Mouse (Mus musculus) heart, postnatal 0 days (tissue): ENCODE data around the gene Mpeg1. TPM values are rescaled to one million over a fixed set of nuclear protein-coding genes. Genes with fewer than 3 reads are reported as not detected.

Experiments
- ATAC-seq: fragments of 200-750 bp; cut with Nextera tagmentation; 2 replicates; pipeline ENCODE4 v1.8.0; 2017; ENCODE audit warnings: low read depth, moderate number of reproducible peaks, moderate library complexity; ENCODE audit not compliant: insufficient read depth
- DNase-seq: peaks from one replicate; pipeline ENCODE4 v3.0.0-alpha.2; 2016; ENCODE audit warnings: low spot score
- H3K27ac ChIP-seq: fragments of 300-500 bp; sonication (generic); 2 replicates; pipeline ENCODE4 v1.5.1; 2014; ENCODE audit warnings: low read depth, mild to moderate bottlenecking
- H3K27me3 ChIP-seq: fragments of 300-500 bp; sonication (generic); 2 replicates; pipeline ENCODE4 v1.6.1; 2014; ENCODE audit warnings: low read length, mixed read lengths; ENCODE audit not compliant: control insufficient read depth, insufficient read depth
- H3K36me3 ChIP-seq: fragments of 300-500 bp; sonication (generic); replicated peaks from 2 replicates; pipeline ENCODE4 v1.6.1; 2014; ENCODE audit warnings: low read length, mixed read lengths; ENCODE audit not compliant: control insufficient read depth, insufficient read depth
- H3K4me1 ChIP-seq: fragments of 300-500 bp; sonication (generic); 2 replicates; pipeline ENCODE4 v1.6.1; 2014; ENCODE audit warnings: antibody characterized with exemption; ENCODE audit not compliant: control insufficient read depth, insufficient read depth
- H3K4me2 ChIP-seq: fragments of 300-500 bp; sonication (generic); 2 replicates; pipeline ENCODE4 v1.6.1; 2014; ENCODE audit warnings: low read depth, mild to moderate bottlenecking, low read length, moderate library complexity
- H3K4me3 ChIP-seq: fragments of 300-500 bp; sonication (generic); 2 replicates; pipeline ENCODE4 v1.5.1; 2014; ENCODE audit warnings: low read depth, low read length
- H3K9ac ChIP-seq: fragments of 300-500 bp; sonication (generic); replicated peaks from 2 replicates; pipeline ENCODE4 v1.6.1; 2014; ENCODE audit warnings: low read depth, low read length, mixed read lengths
- H3K9me3 ChIP-seq: fragments of 300-500 bp; sonication (generic); replicated peaks from 2 replicates; pipeline ENCODE4 v1.6.1; 2016; ENCODE audit warnings: low read length; ENCODE audit not compliant: control insufficient read depth
- CTCF ChIP-seq: IDR thresholded peaks from 2 replicates; pipeline ENCODE4 v1.5.1; 2016; ENCODE audit warnings: antibody characterized with exemption, control low read depth, low read depth
- EP300 ChIP-seq: IDR thresholded peaks from 2 replicates; pipeline ENCODE4 v1.6.1; 2016; ENCODE audit warnings: antibody characterized with exemption, low read depth
- WGBS: fragments of 180-500 bp; shearing (Covaris S2); extraction: QIAGEN DNeasy Blood & Tissue Kit; methylation state at CpG from one replicate; pipeline ENCODE4 v1.1.7; 2014; 5-methylcytosine and 5-hydroxymethylcytosine counted together
- polyA plus RNA-seq: library from polyadenylated mRNA; unstranded; fragments of >200 nt; fragmentation: Nextera tagmentation; extraction: Ambion mirVana; gene quantifications from 2 replicates; pipeline ENCODE4 v1.2.1, GENCODE M21; 2015
- total RNA-seq: library from RNA; depleted of rRNA; stranded (reverse); fragments of >200 nt; gene quantifications from 2 replicates; pipeline ENCODE4 v1.2.3, GENCODE M21; 2014; ENCODE audit warnings: low replicate concordance

Mpeg1 gene
- total and polyA plus RNA-seq, 2 experiments from 2014 or later, result 0.36 to 0.46 TPM

DNA sequence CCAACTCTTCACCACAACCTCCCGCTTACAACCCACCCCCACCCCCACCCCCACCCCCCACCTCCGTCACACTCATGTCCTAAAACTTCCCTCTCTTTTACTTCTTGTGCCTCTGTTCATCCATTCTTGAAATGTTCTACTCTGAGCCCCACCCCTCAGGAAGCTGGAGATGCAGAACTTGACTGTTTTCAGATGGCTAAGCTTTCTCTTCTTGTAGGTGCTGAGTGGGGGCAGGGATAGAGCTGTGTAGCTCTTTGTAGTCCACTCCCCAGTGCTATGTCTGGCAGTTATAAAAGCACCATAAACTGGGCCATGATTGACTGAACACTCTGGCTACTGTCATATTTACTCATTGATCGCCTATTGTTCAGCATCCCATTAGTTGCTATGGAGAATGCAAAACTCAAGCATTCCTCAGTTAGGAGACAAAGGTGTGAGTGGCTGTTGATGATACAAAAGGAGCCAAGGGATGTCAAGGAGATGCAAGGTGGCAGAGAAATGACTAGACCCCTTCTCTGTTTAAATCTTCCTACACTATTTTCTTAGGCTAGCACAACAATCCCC lies 34.5 kb downstream of the Mpeg1 start:
- Histone ChIP-seq H3K4me3 (no peak overlapping the region), H3K27ac (no peak overlapping the region), H3K9ac (no peak overlapping the region), H3K27me3 (peaks cover 4% of the 10 kb centered on the region; the same call in 1 of the 2 replicates), H3K4me2 (no peak overlapping the region), H3K4me1 (no peaks in the 10 kb centered on the region), H3K9me3 (no peaks in the 10 kb centered on the region), H3K36me3 (0 out of 2 replicates have a peak, but pooled peaks cover 3% of the 10 kb centered on the region)
- TF ChIP-seq EP300 (no peak), CTCF (no peak)
- ATAC-seq, result no peak
- WGBS, result 77% methylated on average over 3 of the region's 3 CpGs
- DNase-seq, result no peak

GRCm38 (mm10) chr19:12496241-12496640 lies 35.7 kb downstream of the Mpeg1 start:
- TF ChIP-seq CTCF (no peak), EP300 (no peak)
- 83% methylated on average over 2 of the region's 2 CpGs for WGBS

GRCm38 (mm10) chr19:12497909-12498308 lies 37.3 kb downstream of the Mpeg1 start:
- WGBS, result 67% methylated on average over 2 of the region's 2 CpGs
- Histone ChIP-seq H3K27ac (no peak overlapping the region), H3K9ac (no peak overlapping the region), H3K36me3 (no peaks in the 10 kb centered on the region), H3K4me3 (no peak overlapping the region), H3K9me3 (no peaks in the 10 kb centered on the region), H3K4me2 (no peak overlapping the region), H3K4me1 (no peaks in the 10 kb centered on the region), H3K27me3 (peaks cover 16% of the 10 kb centered on the region)
- no peak for ATAC-seq
- DNase-seq, result no peak
- TF ChIP-seq EP300 (no peak), CTCF (no peak)

More at GRCm38 (mm10) chr19:12496241-12496640, 35.7 kb downstream of the Mpeg1 start:
- Histone ChIP-seq H3K4me1 (no peaks in the 10 kb centered on the region), H3K9me3 (no peaks in the 10 kb centered on the region), H3K27ac (no peak overlapping the region), H3K36me3 (0 out of 2 replicates have a peak, but pooled peaks cover 3% of the 10 kb centered on the region), H3K4me2 (no peak overlapping the region), H3K4me3 (no peak overlapping the region), H3K27me3 (peaks cover 16% of the 10 kb centered on the region), H3K9ac (no peak overlapping the region)
- DNase-seq, result no peak
- ATAC-seq, result no peak

GRCm38 (mm10) chr19:12498321-12498720 lies 37.7 kb downstream of the Mpeg1 start:
- no peak overlapping the region for H3K4me3 ChIP-seq
- TF ChIP-seq EP300 (no peak), CTCF (no peak)
- H3K27me3 ChIP-seq, result peaks cover 16% of the 10 kb centered on the region
- H3K4me2 ChIP-seq, result no peak overlapping the region
- DNase-seq, result no peak
- WGBS, result 77% methylated on average over 4 of the region's 4 CpGs
- H3K36me3 ChIP-seq, result no peaks in the 10 kb centered on the region
- no peaks in the 10 kb centered on the region for H3K4me1 ChIP-seq
- no peak for ATAC-seq
- no peaks in the 10 kb centered on the region for H3K9me3 ChIP-seq
- no peak overlapping the region for H3K27ac ChIP-seq
- no peak overlapping the region for H3K9ac ChIP-seq

- no peak overlapping the region for H3K4me3 ChIP-seq
- H3K36me3 ChIP-seq, result no peaks in the 10 kb centered on the region
- no peak overlapping the region for H3K4me2 ChIP-seq
- DNase-seq (no peak), ATAC-seq (no peak)
- H3K27ac ChIP-seq, result no peak overlapping the region
- H3K27me3 ChIP-seq, result peaks cover 16% of the 10 kb centered on the region
- TF ChIP-seq CTCF (no peak), EP300 (no peak)
- H3K4me1 ChIP-seq, result no peaks in the 10 kb centered on the region
- H3K9ac ChIP-seq, result no peak overlapping the region
- WGBS, result 85% methylated on average over 1 of the region's 1 CpGs
- H3K9me3 ChIP-seq, result no peaks in the 10 kb centered on the region
These were observed 38.4 kb downstream of the Mpeg1 start for GRCm38 (mm10) chr19:12498941-12499340.

- Histone ChIP-seq H3K4me2 (0 out of 2 replicates have a peak overlapping the region, but pooled peaks have one; percentile 95), H3K36me3 (no peaks in the 10 kb centered on the region), H3K4me1 (no peaks in the 10 kb centered on the region), H3K27ac (no peak overlapping the region), H3K9me3 (no peaks in the 10 kb centered on the region), H3K27me3 (peaks cover 16% of the 10 kb centered on the region), H3K4me3 (peak overlapping the region; percentile 15; the same call in 1 of the 2 replicates), H3K9ac (no peak overlapping the region)
- TF ChIP-seq CTCF (no peak), EP300 (no peak)
- no peak for DNase-seq
- no peak for ATAC-seq
- WGBS, result 33% methylated on average over 2 of the region's 2 CpGs
These were observed 38.9 kb downstream of the Mpeg1 start for GRCm38 (mm10) chr19:12499485-12499884.
